Mouse (Mus musculus) right cerebral cortex, postnatal 10 days (tissue): ENCODE data around the gene Olfr187.
"Not testable (repeated sequence)": the region's sequence is repeated elsewhere in the genome, so short reads cannot be mapped to it uniquely, and the experiment has no call there.

Experiments used
- DNase-seq, 2 experiments: peaks; one replicate each; pipeline ENCODE4 v3.0.0; 2021; ENCODE audit warnings: low spot score in 2 of 2

Gene Olfr187

GRCm38 (mm10) chr16:59039710-59040109, at the start of gene Olfr187:
TSS of gene Olfr187 (minus strand) at chr16:59039767.
- no peak for DNase-seq

GRCm38 (mm10) chr16:59081113-59081512, 41.5 kb upstream of the Olfr187 start:
- DNase-seq, result not testable (repeated sequence)

- DNase-seq, result no peak
Observed at GRCm38 (mm10) chr16:59077905-59078304, 38.3 kb upstream of the Olfr187 start, which contains the start of gene Olfr190. TSS of gene Olfr190 (minus strand) at chr16:59078005.

- DNase-seq, result no peak
Observed at GRCm38 (mm10) chr16:59073520-59073919, 34.0 kb upstream of the Olfr187 start.

- no peak for DNase-seq
Observed at GRCm38 (mm10) chr16:59071755-59072154, 32.2 kb upstream of the Olfr187 start.

- not testable (repeated sequence) for DNase-seq
Observed at GRCm38 (mm10) chr16:59062411-59062810, 22.8 kb upstream of the Olfr187 start.

GRCm38 (mm10) chr16:59049286-59049685, 9.7 kb upstream of the Olfr187 start:
- DNase-seq, result not testable (repeated sequence)

- no peak for DNase-seq
Observed at GRCm38 (mm10) chr16:59048860-59049259, 9.3 kb upstream of the Olfr187 start.

- DNase-seq, result no peak
Observed at GRCm38 (mm10) chr16:59047579-59047978, 8.0 kb upstream of the Olfr187 start.

GRCm38 (mm10) chr16:59045835-59046234, 6.3 kb upstream of the Olfr187 start:
- no peak for DNase-seq

- no peak for DNase-seq
Observed at GRCm38 (mm10) chr16:59030191-59030590, 9.4 kb downstream of the Olfr187 start, which contains the start of gene Olfr186. TSS of gene Olfr186 (minus strand) at chr16:59030291.

- no peak for DNase-seq
Observed at GRCm38 (mm10) chr16:59013357-59014018, 26.1 kb downstream of the Olfr187 start.

GRCm38 (mm10) chr16:59007146-59007545, 32.4 kb downstream of the Olfr187 start:
- DNase-seq, result no peak

- DNase-seq, result no peak
Observed at GRCm38 (mm10) chr16:58995057-58995456, 44.5 kb downstream of the Olfr187 start, which contains the start of gene Olfr183. TSS of gene Olfr183 (plus strand) at chr16:58995357.
